Mouse (Mus musculus): ENCODE results near the gene Trim65. TPM values are rescaled to one million over a fixed set of nuclear protein-coding genes. Genes with fewer than 3 reads are reported as not detected.

Trim65 gene
- polyA plus RNA-seq, 1 experiment: 13.3 TPM

GRCm38 (mm10) chr11:116074436-116074991 is 56.4 kb downstream of the Trim65 start:
- WGBS: 75% methylated on average over 7 of the region's 7 CpGs
- no peak overlapping the region for H3K27ac ChIP-seq (ENCODE audit: insufficient read depth, low read depth, low read length)
- no peak overlapping the region for H3K4me3 ChIP-seq (ENCODE audit: low read depth, low read length)
- H3K36me3 ChIP-seq (ENCODE audit: control insufficient read depth, insufficient read depth, low read length): peaks cover 10% of the 10 kb centered on the region
- H3K27me3 ChIP-seq (ENCODE audit: control insufficient read depth, insufficient read depth, low read length): no peaks in the 10 kb centered on the region
- peaks cover 14% of the 10 kb centered on the region for H3K4me1 ChIP-seq (ENCODE audit: control insufficient read depth, insufficient read depth, insufficient read length, low read length)
- TF ChIP-seq CTCF (IDR thresholded peaks at IDR 0.05; ENCODE audit: extremely low read depth, insufficient read length, insufficient replicate concordance, low read depth, low read length): no peak
- no peak for TF ChIP-seq POLR2A (IDR thresholded peaks at IDR 0.05; ENCODE audit: low read depth, low read length)

DNA sequence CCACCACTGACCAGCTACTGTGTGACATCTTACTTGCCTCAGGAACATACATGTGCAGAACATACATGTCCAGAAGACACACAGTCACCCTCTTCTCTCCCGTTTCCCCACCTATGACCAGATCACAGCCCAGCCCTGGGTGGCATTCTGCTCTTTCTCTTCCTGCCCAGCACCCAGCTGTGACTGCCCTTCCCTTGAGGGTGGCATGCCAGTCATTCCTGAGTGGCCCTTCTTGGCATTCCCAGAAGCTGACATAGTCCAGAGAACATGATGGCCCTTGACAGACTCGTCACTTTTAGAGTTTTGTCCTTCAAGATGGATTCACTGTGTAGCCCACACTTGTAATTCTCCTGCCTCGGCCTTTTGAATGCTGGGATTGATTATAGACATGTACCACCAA is 58.3 kb downstream of the Trim65 start:
- H3K27me3 ChIP-seq (ENCODE audit: control insufficient read depth, insufficient read depth, low read length): no peaks in the 10 kb centered on the region
- peaks cover 5% of the 10 kb centered on the region; the same call in 1 of the 2 replicates for H3K4me1 ChIP-seq (ENCODE audit: control insufficient read depth, insufficient read depth, insufficient read length, low read length)
- H3K36me3 ChIP-seq (ENCODE audit: control insufficient read depth, insufficient read depth, low read length): no peaks in the 10 kb centered on the region
- WGBS: 88% methylated on average over 3 of the region's 3 CpGs
- H3K4me3 ChIP-seq (ENCODE audit: low read depth, low read length): no peak overlapping the region
- no peak overlapping the region for H3K27ac ChIP-seq (ENCODE audit: insufficient read depth, low read depth, low read length)
- TF ChIP-seq POLR2A (IDR thresholded peaks at IDR 0.05; ENCODE audit: low read depth, low read length) (no peak), CTCF (IDR thresholded peaks at IDR 0.05; ENCODE audit: extremely low read depth, insufficient read length, insufficient replicate concordance, low read depth, low read length) (no peak)

Other genes with a start within 250 kb of the Trim65 start
- gene Smim5, start 231.2 kb downstream of the Trim65 start, polyA plus RNA-seq (2012; rRNA removed): 0.72 and 2.2 TPM in 2 replicates
- gene Smim6, start 219.1 kb downstream of the Trim65 start, polyA plus RNA-seq (2012; rRNA removed): 8.8 and 9.7 TPM in 2 replicates
- 15.2 and 27.1 TPM in 2 replicates for gene Sap30bp, start 197.8 kb downstream of the Trim65 start, polyA plus RNA-seq (2012; rRNA removed)
- gene Recql5, start 197.7 kb downstream of the Trim65 start, polyA plus RNA-seq (2012; rRNA removed): 5.8 and 9.2 TPM in 2 replicates
- 53.2 and 133 TPM in 2 replicates for gene Itgb4, start 156.4 kb downstream of the Trim65 start, polyA plus RNA-seq (2012; rRNA removed)
- 39.5 and 53.3 TPM in 2 replicates for gene Galk1, start 118.4 kb downstream of the Trim65 start, polyA plus RNA-seq (2012; rRNA removed)
- 48.6 and 118 TPM in 2 replicates for gene H3f3b, start 103.2 kb downstream of the Trim65 start, polyA plus RNA-seq (2012; rRNA removed)
- gene Unk, start 100.8 kb downstream of the Trim65 start, polyA plus RNA-seq (2012; rRNA removed): 10.4 and 21.5 TPM in 2 replicates
- 5.8 and 7.1 TPM in 2 replicates for gene Unc13d, start 53.2 kb downstream of the Trim65 start, polyA plus RNA-seq (2012; rRNA removed)
- 139 and 334 TPM in 2 replicates for gene Wbp2, start 44.1 kb downstream of the Trim65 start, polyA plus RNA-seq (2012; rRNA removed)
- 28.3 and 28.5 TPM in 2 replicates for gene Trim47, start 3.9 kb downstream of the Trim65 start, polyA plus RNA-seq (2012; rRNA removed)
- gene Mrpl38, start 7.7 kb upstream of the Trim65 start, polyA plus RNA-seq (2012; rRNA removed): 36.4 and 40.1 TPM in 2 replicates
- gene Fbf1, start 37.0 kb upstream of the Trim65 start, polyA plus RNA-seq (2012; rRNA removed): 5.0 and 6.5 TPM in 2 replicates
- gene Ten1, start 67.7 kb upstream of the Trim65 start, polyA plus RNA-seq (2012; rRNA removed): 15.8 and 27.7 TPM in 2 replicates
- gene Acox1, start 67.9 kb upstream of the Trim65 start, polyA plus RNA-seq (2012; rRNA removed): 71.1 and 112 TPM in 2 replicates
- 6.3 and 12.1 TPM in 2 replicates for gene Evpl, start 106.9 kb upstream of the Trim65 start, polyA plus RNA-seq (2012; rRNA removed)
- 21.2 and 39.0 TPM in 2 replicates for gene Srp68, start 143.1 kb upstream of the Trim65 start, polyA plus RNA-seq (2012; rRNA removed)
- gene Galr2, start 149.8 kb upstream of the Trim65 start, polyA plus RNA-seq (2012; rRNA removed): 3.1 and 9.5 TPM in 2 replicates
- gene Exoc7, start 176.1 kb upstream of the Trim65 start, polyA plus RNA-seq (2012; rRNA removed): 12.2 and 24.1 TPM in 2 replicates
- gene Foxj1, start 204.3 kb upstream of the Trim65 start, polyA plus RNA-seq (2012; rRNA removed): 0.17 and 0.19 TPM in 2 replicates